Mouse (Mus musculus) lung, postnatal 4 days (tissue): ENCODE data around the gene Tnip2.

Experiments used
- DNase-seq, 2 experiments: peaks; one replicate each; pipeline ENCODE4 v3.0.0; 2021

The Tnip2 gene

DNA sequence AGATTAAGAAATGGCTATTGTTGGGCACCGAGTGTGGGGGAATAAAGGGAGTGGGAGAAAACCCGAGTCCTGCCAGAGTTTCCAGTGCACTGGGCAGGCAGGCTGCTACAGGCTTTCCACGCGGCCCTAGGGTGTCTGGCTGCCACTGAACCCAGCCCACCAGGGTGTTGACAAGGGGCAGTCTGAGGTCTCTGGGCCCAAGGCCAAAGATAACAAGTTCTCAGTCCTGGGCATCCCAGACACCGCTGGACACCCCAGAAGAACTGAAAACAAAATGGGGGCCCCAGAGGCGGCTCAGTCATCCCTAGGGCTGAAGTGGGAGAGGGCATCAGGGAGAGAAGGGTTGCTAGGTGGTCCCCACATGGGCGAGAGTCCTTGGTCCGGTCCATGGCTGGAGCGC lies 67.6 kb downstream of the Tnip2 start:
- no peak for DNase-seq
